Mouse (Mus musculus): ENCODE measurements around the gene Shcbp1l. TPM values are rescaled to one million over a fixed set of nuclear protein-coding genes. Genes with fewer than 3 reads are reported as not detected.

Shcbp1l gene
- total and polyA plus RNA-seq, 3 experiments = 0.59 to 1.6 TPM; not detected in 1

GRCm38 (mm10) chr1:153493338-153493737, 68.4 kb downstream of the Shcbp1l start:
- Histone ChIP-seq H3K4me3 (replicated peaks in 1 of 3; ENCODE audit: low read depth in 2 of 3, low read length in 2 of 3, poor library complexity in 1 of 3) (no peak overlapping the region), H3K4me2 (ENCODE audit: insufficient read depth, low read depth, poor library complexity, severe bottlenecking) (no peak overlapping the region), H3K9ac (ENCODE audit: insufficient read depth, low read depth) (no peak overlapping the region), H3K79me2 (replicated peaks; ENCODE audit: control insufficient read depth, extremely low read depth, insufficient read depth, poor library complexity, severe bottlenecking) (peaks cover 1% of the 10 kb centered on the region; the same call in 1 of the 2 replicates), H3K27me3 (replicated peaks) (no peaks in the 10 kb centered on the region), H3K27ac (ENCODE audit: insufficient read depth, low read depth) (no peak overlapping the region), H3K4me1 (ENCODE audit: control insufficient read depth in 1 of 2, insufficient read depth in 2 of 2) (peaks cover 8 to 59% of the 10 kb centered on the region in 2 experiments), H3K9me3 (replicated peaks; ENCODE audit: low read length) (no peaks in the 10 kb centered on the region), H3K36me3 (replicated peaks in 1 of 2; ENCODE audit: control insufficient read depth in 1 of 2, insufficient read depth in 1 of 2, low read length in 1 of 2) (no peaks in the 10 kb centered on the region)
- dilution Hi-C loops (cut with MboI; ENCODE audit: extremely low pct_ligation_motif_present, extremely low pct_unique_long_range_greater_than_20kb, low sequenced_read_pairs) = no loop called here
- TF ChIP-seq BHLHE40 (IDR thresholded peaks at IDR 0.05; ENCODE audit: low read depth, low read length) (peak; percentile 53; the same call in 1 of the 2 replicates), E2F4 (IDR thresholded peaks at IDR 0.05; ENCODE audit: insufficient replicate concordance, low read depth, low read length) (no peak)
- in situ Hi-C loops (cut with MboI; ENCODE audit: low pct_ligation_motif_present, low pct_unique_long_range_greater_than_20kb, low sequenced_read_pairs) = no loop called here
- DNase-seq (ENCODE audit: extremely low read depth) = no peak

- H3K4me1 ChIP-seq (ENCODE audit: control insufficient read depth in 1 of 2, insufficient read depth in 2 of 2) = peaks cover 8 to 53% of the 10 kb centered on the region in 2 experiments
- no peak overlapping the region for H3K4me3 ChIP-seq (replicated peaks in 1 of 3; ENCODE audit: low read depth in 2 of 3, low read length in 2 of 3, poor library complexity in 1 of 3)
Observed at GRCm38 (mm10) chr1:153493931-153494330, 69.0 kb downstream of the Shcbp1l start.

DNA sequence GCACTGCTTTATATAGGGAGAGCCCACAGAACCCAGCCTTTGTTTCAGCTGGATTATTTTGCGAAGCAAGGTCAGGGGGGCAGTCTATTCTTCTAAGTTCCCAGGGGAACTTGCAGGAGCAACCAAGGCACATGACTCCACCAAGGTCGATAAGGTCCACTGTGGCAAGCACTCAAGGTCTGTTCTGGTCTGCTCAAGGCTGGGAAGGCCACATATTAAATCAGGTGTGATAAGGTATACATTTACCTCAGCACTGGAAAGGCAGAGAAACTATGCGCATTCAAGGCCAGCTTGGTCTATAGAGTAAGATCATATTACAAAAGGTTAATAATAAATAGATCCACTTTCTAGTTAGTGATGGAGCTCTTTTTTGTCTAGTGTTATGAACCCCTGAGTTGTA, 71.1 kb downstream of the Shcbp1l start:
- Histone ChIP-seq H3K4me3 (replicated peaks in 1 of 3; ENCODE audit: low read depth in 2 of 3, low read length in 2 of 3, poor library complexity in 1 of 3) (no peak overlapping the region), H3K27me3 (replicated peaks) (no peaks in the 10 kb centered on the region), H3K79me2 (replicated peaks; ENCODE audit: control insufficient read depth, extremely low read depth, insufficient read depth, poor library complexity, severe bottlenecking) (no peaks in the 10 kb centered on the region), H3K4me1 (ENCODE audit: control insufficient read depth in 1 of 2, insufficient read depth in 2 of 2) (peaks cover 5 to 41% of the 10 kb centered on the region in 2 experiments), H3K4me2 (ENCODE audit: insufficient read depth, low read depth, poor library complexity, severe bottlenecking) (no peak overlapping the region), H3K27ac (ENCODE audit: insufficient read depth, low read depth) (no peak overlapping the region), H3K9ac (ENCODE audit: insufficient read depth, low read depth) (no peak overlapping the region), H3K36me3 (replicated peaks in 1 of 2; ENCODE audit: control insufficient read depth in 1 of 2, insufficient read depth in 1 of 2, low read length in 1 of 2) (no peaks in the 10 kb centered on the region), H3K9me3 (replicated peaks; ENCODE audit: low read length) (no peaks in the 10 kb centered on the region)
- TF ChIP-seq KAT2A (IDR thresholded peaks at IDR 0.05; ENCODE audit: insufficient replicate concordance, low read length) = no peak
- dilution Hi-C loops (cut with MboI; ENCODE audit: extremely low pct_ligation_motif_present, extremely low pct_unique_long_range_greater_than_20kb, low sequenced_read_pairs) = no loop called here
- no peak for DNase-seq (ENCODE audit: extremely low read depth)
- in situ Hi-C loops (cut with MboI; ENCODE audit: low pct_ligation_motif_present, low pct_unique_long_range_greater_than_20kb, low sequenced_read_pairs) = no loop called here

More at GRCm38 (mm10) chr1:153493931-153494330, 69.0 kb downstream of the Shcbp1l start:
- dilution Hi-C loops (cut with MboI; ENCODE audit: extremely low pct_ligation_motif_present, extremely low pct_unique_long_range_greater_than_20kb, low sequenced_read_pairs) = no loop called here
- no peaks in the 10 kb centered on the region for H3K36me3 ChIP-seq (replicated peaks in 1 of 2; ENCODE audit: control insufficient read depth in 1 of 2, insufficient read depth in 1 of 2, low read length in 1 of 2)
- no peaks in the 10 kb centered on the region for H3K79me2 ChIP-seq (replicated peaks; ENCODE audit: control insufficient read depth, extremely low read depth, insufficient read depth, poor library complexity, severe bottlenecking)
- H3K9ac ChIP-seq (ENCODE audit: insufficient read depth, low read depth) = no peak overlapping the region
- TF ChIP-seq CTCF (conservative IDR thresholded peaks at IDR 0.05 in 1 of 2, IDR thresholded peaks at IDR 0.05 in 1 of 2; ENCODE audit: low read depth in 2 of 2, low read length in 2 of 2) (no peak), UBTF (IDR thresholded peaks at IDR 0.05; ENCODE audit: low read depth, low read length) (no peak), RCOR1 (conservative IDR thresholded peaks at IDR 0.05; ENCODE audit: low read depth, low read length) (no peak), MAZ (IDR thresholded peaks at IDR 0.05; ENCODE audit: low read depth, low read length) (no peak), CHD2 (IDR thresholded peaks at IDR 0.05; ENCODE audit: low read length) (no peak), MAX (IDR thresholded peaks at IDR 0.05; ENCODE audit: low read length) (no peak), MEF2A (IDR thresholded peaks at IDR 0.05; ENCODE audit: borderline replicate concordance, low read depth, low read length) (no peak), EP300 (IDR thresholded peaks at IDR 0.05; ENCODE audit: low read length) (no peak), TBP (conservative IDR thresholded peaks at IDR 0.05; ENCODE audit: low read depth, low read length) (no peak), MYC (IDR thresholded peaks at IDR 0.05; ENCODE audit: low read depth, low read length) (no peak), ZKSCAN1 (IDR thresholded peaks at IDR 0.05; ENCODE audit: borderline replicate concordance, low read depth, low read length) (no peak), CHD1 (IDR thresholded peaks at IDR 0.05; ENCODE audit: low read depth, low read length) (no peak), SMC3 (IDR thresholded peaks at IDR 0.05; ENCODE audit: low read depth, low read length) (no peak), JUN (IDR thresholded peaks at IDR 0.05; ENCODE audit: insufficient read depth, low read depth, low read length) (no peak), ETS1 (conservative IDR thresholded peaks at IDR 0.05; ENCODE audit: low read depth, low read length) (no peak), RAD21 (IDR thresholded peaks at IDR 0.05; ENCODE audit: low read depth, low read length) (no peak), ZNF384 (IDR thresholded peaks at IDR 0.05; ENCODE audit: low read depth, low read length) (no peak), BHLHE40 (IDR thresholded peaks at IDR 0.05; ENCODE audit: low read depth, low read length) (no peak), MXI1 (IDR thresholded peaks at IDR 0.05; ENCODE audit: low read depth, low read length) (no peak)
- DNase-seq (ENCODE audit: extremely low read depth) = no peak
- no peaks in the 10 kb centered on the region for H3K27me3 ChIP-seq (replicated peaks)
- no peaks in the 10 kb centered on the region for H3K9me3 ChIP-seq (replicated peaks; ENCODE audit: low read length)
- no peak overlapping the region for H3K27ac ChIP-seq (ENCODE audit: insufficient read depth, low read depth)
- in situ Hi-C loops (cut with MboI; ENCODE audit: low pct_ligation_motif_present, low pct_unique_long_range_greater_than_20kb, low sequenced_read_pairs) = no loop called here
- H3K4me2 ChIP-seq (ENCODE audit: insufficient read depth, low read depth, poor library complexity, severe bottlenecking) = no peak overlapping the region
